Mouse (Mus musculus): Measurements from ENCODE around the gene Iqsec3. TPM values are rescaled to one million over a fixed set of nuclear protein-coding genes. Genes with fewer than 3 reads are reported as not detected.

The Iqsec3 gene
- polyA plus RNA-seq, 1 experiment, result 0.09 TPM

DNA sequence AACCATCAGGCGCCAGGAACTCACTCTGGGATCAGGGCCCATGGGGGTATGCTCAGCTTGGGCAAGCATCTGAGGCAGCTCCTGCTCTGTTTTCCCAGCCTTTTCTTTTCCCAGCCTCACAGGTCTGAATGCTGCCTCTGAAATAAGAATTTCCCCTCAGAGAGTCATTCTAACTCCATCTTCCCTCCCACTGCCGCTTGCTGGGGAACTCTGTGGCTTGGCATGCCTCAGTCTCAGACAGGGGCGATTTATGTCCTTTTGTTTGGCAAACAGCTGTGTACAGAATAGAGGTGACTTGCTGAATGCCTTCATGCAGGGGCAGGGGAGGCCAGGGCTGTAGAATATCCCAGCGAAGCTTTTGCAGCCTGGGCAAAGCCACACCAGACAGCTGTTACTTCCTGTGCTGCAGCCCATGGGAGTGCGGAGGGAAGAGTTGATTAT, 65.9 kb downstream of the Iqsec3 start:
- no peak overlapping the region for H3ac ChIP-seq (ENCODE audit: control insufficient read depth, insufficient read length, low read depth)
- no peaks in the 10 kb centered on the region for H3K36me3 ChIP-seq (ENCODE audit: control insufficient read depth, insufficient read depth)
- no peaks in the 10 kb centered on the region for H3K79me3 ChIP-seq (ENCODE audit: low read depth)
- no peaks in the 10 kb centered on the region for H3K27me3 ChIP-seq (ENCODE audit: control insufficient read depth, insufficient read depth, insufficient read length)
- TF ChIP-seq USF1 (IDR thresholded peaks at IDR 0.05; ENCODE audit: low read depth) (no peak), MYOG (IDR thresholded peaks at IDR 0.05; ENCODE audit: control insufficient read depth, extremely low read depth, insufficient read length) (no peak), MAX (IDR thresholded peaks at IDR 0.05) (no peak), FOSL1 (IDR thresholded peaks at IDR 0.05; ENCODE audit: insufficient read depth, low read length, poor library complexity, severe bottlenecking) (no peak), MYOD1 (IDR thresholded peaks at IDR 0.05; ENCODE audit: control insufficient read depth, insufficient read length, low read depth) (no peak), CTCF (IDR thresholded peaks at IDR 0.05; ENCODE audit: control insufficient read depth, insufficient read depth, insufficient read length) (no peak), CEBPB (IDR thresholded peaks at IDR 0.05; ENCODE audit: low read depth) (no peak)
- no peaks in the 10 kb centered on the region for H3K79me2 ChIP-seq (ENCODE audit: control insufficient read depth, insufficient read depth)
- no peak overlapping the region for H3K4me3 ChIP-seq (ENCODE audit: insufficient read depth, poor library complexity, severe bottlenecking)

DNA sequence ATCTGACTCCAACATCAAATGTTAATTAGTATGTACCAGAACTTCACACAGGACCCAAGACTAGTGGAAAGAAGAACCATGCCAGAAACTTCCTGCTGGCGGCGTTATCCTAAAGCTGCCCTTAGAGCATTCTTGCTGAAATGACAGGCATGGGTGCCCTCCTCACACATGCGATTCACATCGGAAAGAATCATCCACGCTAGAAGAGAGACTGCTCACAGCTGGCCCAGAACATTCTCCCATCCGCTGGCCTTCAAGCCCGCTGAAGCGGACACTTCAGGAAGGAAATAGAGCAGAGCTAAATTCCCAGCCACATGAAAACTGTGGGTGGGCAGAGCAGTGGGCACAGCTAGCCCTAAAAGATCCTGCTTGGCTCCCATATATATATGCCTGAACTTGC, 68.2 kb downstream of the Iqsec3 start:
- Histone ChIP-seq H3K4me3 (ENCODE audit: insufficient read depth, poor library complexity, severe bottlenecking) (no peak overlapping the region), H3K79me2 (ENCODE audit: control insufficient read depth, insufficient read depth) (no peaks in the 10 kb centered on the region), H3K79me3 (ENCODE audit: low read depth) (no peaks in the 10 kb centered on the region), H3K36me3 (ENCODE audit: control insufficient read depth, insufficient read depth) (no peaks in the 10 kb centered on the region), H3K27me3 (ENCODE audit: control insufficient read depth, insufficient read depth, insufficient read length) (no peaks in the 10 kb centered on the region), H3ac (ENCODE audit: control insufficient read depth, insufficient read length, low read depth) (no peak overlapping the region)
- no peak for TF ChIP-seq CEBPB (IDR thresholded peaks at IDR 0.05; ENCODE audit: low read depth)
- no peak for TF ChIP-seq MYOG (IDR thresholded peaks at IDR 0.05; ENCODE audit: control insufficient read depth, extremely low read depth, insufficient read length)
- TF ChIP-seq USF1 (IDR thresholded peaks at IDR 0.05; ENCODE audit: low read depth), result no peak
- TF ChIP-seq CTCF (IDR thresholded peaks at IDR 0.05; ENCODE audit: control insufficient read depth, insufficient read depth, insufficient read length), result no peak
- TF ChIP-seq MYOD1 (IDR thresholded peaks at IDR 0.05; ENCODE audit: control insufficient read depth, insufficient read length, low read depth), result no peak
- TF ChIP-seq FOSL1 (IDR thresholded peaks at IDR 0.05; ENCODE audit: insufficient read depth, low read length, poor library complexity, severe bottlenecking), result no peak
- no peak for TF ChIP-seq MAX (IDR thresholded peaks at IDR 0.05)

DNA sequence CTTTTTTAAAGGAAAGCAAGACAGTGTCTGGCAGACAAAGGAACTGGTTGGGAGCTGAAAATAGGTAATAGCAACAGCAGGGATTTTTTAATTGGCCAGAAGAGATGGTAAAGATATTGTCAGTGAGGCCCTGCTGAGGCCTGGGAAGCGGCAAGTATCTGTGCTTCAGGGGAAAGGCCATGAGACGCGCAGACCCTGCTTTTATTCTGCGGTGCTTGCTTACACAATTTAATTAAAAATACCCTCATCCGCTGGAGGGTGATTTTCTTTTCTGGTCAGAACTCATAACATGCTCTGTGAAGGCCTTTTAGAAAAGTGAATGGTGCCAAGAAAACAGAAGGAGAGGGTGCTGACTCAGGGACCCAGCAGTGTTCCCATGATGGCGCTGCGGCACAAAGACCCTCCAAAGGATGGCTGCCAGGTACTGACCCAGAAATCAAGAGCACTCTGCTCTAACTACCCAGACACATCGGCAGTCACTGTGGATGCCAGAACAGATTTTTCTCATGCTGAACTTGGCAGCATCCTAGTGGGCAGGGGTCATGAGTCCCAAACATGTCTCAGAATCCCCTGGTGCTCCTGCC, 70.7 kb downstream of the Iqsec3 start:
- no peak overlapping the region for H3K4me3 ChIP-seq (ENCODE audit: insufficient read depth, poor library complexity, severe bottlenecking)
- no peaks in the 10 kb centered on the region for H3K79me2 ChIP-seq (ENCODE audit: control insufficient read depth, insufficient read depth)
- H3K36me3 ChIP-seq (ENCODE audit: control insufficient read depth, insufficient read depth), result no peaks in the 10 kb centered on the region
- H3K79me3 ChIP-seq (ENCODE audit: low read depth), result no peaks in the 10 kb centered on the region
- no peaks in the 10 kb centered on the region for H3K27me3 ChIP-seq (ENCODE audit: control insufficient read depth, insufficient read depth, insufficient read length)
- no peak overlapping the region for H3ac ChIP-seq (ENCODE audit: control insufficient read depth, insufficient read length, low read depth)
- TF ChIP-seq MYOD1 (IDR thresholded peaks at IDR 0.05; ENCODE audit: control insufficient read depth, insufficient read length, low read depth) (no peak), FOSL1 (IDR thresholded peaks at IDR 0.05; ENCODE audit: insufficient read depth, low read length, poor library complexity, severe bottlenecking) (no peak), MYOG (IDR thresholded peaks at IDR 0.05; ENCODE audit: control insufficient read depth, extremely low read depth, insufficient read length) (no peak), USF1 (IDR thresholded peaks at IDR 0.05; ENCODE audit: low read depth) (no peak), CTCF (IDR thresholded peaks at IDR 0.05; ENCODE audit: control insufficient read depth, insufficient read depth, insufficient read length) (no peak), MAX (IDR thresholded peaks at IDR 0.05) (no peak), CEBPB (IDR thresholded peaks at IDR 0.05; ENCODE audit: low read depth) (no peak)

DNA sequence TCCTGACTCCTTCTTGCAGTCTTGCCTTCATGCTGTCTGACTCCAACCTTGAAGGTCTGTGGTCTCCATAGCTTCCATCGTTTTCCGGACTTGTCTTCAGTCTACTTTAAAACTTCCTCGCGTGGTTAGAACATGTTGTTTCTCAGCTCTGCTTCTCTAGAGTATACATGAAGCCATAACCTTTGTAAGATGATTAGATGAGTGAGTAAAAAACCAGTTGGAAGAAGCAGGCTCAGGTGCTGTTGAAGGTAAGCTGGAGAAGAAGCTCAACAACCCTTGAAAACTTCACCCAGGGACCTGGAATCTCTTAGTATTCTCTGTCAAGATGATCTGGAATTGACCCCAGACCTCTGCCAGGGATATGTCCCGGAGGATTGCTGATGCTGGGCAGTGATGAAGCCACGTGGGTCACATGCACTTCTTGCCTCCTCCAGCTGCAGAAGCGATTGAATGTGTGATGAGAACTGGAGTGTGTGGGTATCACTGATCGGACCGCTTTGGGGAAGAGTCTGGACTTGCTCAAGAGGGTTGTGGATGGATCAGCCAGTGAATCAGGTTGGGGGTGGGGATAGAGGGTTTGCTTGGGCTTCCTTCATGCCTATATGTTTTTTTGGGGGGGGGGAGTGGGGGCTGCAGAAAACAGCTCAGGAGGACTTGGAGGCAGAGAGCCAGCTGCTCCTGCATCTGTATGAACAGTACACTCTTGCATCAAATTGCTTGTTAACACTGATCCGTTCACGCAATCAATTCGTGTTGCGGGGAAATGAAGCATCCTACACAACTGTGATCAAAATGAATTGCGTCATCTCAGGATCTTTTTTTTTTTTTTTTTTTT, 71.4 kb downstream of the Iqsec3 start:
- TF ChIP-seq CTCF (IDR thresholded peaks at IDR 0.05; ENCODE audit: control insufficient read depth, insufficient read depth, insufficient read length) (no peak), MAX (IDR thresholded peaks at IDR 0.05) (no peak), MYOG (IDR thresholded peaks at IDR 0.05; ENCODE audit: control insufficient read depth, extremely low read depth, insufficient read length) (no peak), MYOD1 (IDR thresholded peaks at IDR 0.05; ENCODE audit: control insufficient read depth, insufficient read length, low read depth) (no peak), USF1 (IDR thresholded peaks at IDR 0.05; ENCODE audit: low read depth) (no peak), CEBPB (IDR thresholded peaks at IDR 0.05; ENCODE audit: low read depth) (no peak)
- no peaks in the 10 kb centered on the region for H3K27me3 ChIP-seq (ENCODE audit: control insufficient read depth, insufficient read depth, insufficient read length)
- H3K79me3 ChIP-seq (ENCODE audit: low read depth), result no peaks in the 10 kb centered on the region
- no peak overlapping the region for H3K4me3 ChIP-seq (ENCODE audit: insufficient read depth, poor library complexity, severe bottlenecking)
- H3ac ChIP-seq (ENCODE audit: control insufficient read depth, insufficient read length, low read depth), result no peak overlapping the region
- no peaks in the 10 kb centered on the region for H3K79me2 ChIP-seq (ENCODE audit: control insufficient read depth, insufficient read depth)
- no peaks in the 10 kb centered on the region for H3K36me3 ChIP-seq (ENCODE audit: control insufficient read depth, insufficient read depth)

- H3K79me2 ChIP-seq (ENCODE audit: control insufficient read depth, insufficient read depth), result no peaks in the 10 kb centered on the region
- H3K36me3 ChIP-seq (ENCODE audit: control insufficient read depth, insufficient read depth), result no peaks in the 10 kb centered on the region
Observed at GRCm38 (mm10) chr6:121401140-121401539, 72.3 kb downstream of the Iqsec3 start.

More at GRCm38 (mm10) chr6:121401140-121401539, 72.3 kb downstream of the Iqsec3 start:
- Histone ChIP-seq H3ac (ENCODE audit: control insufficient read depth, insufficient read length, low read depth) (no peak overlapping the region), H3K79me3 (ENCODE audit: low read depth) (no peaks in the 10 kb centered on the region), H3K27me3 (ENCODE audit: control insufficient read depth, insufficient read depth, insufficient read length) (no peaks in the 10 kb centered on the region), H3K4me3 (ENCODE audit: insufficient read depth, poor library complexity, severe bottlenecking) (no peak overlapping the region)
- TF ChIP-seq MYOD1 (IDR thresholded peaks at IDR 0.05; ENCODE audit: control insufficient read depth, insufficient read length, low read depth) (no peak), CTCF (IDR thresholded peaks at IDR 0.05; ENCODE audit: control insufficient read depth, insufficient read depth, insufficient read length) (no peak), FOSL1 (IDR thresholded peaks at IDR 0.05; ENCODE audit: insufficient read depth, low read length, poor library complexity, severe bottlenecking) (no peak), MAX (IDR thresholded peaks at IDR 0.05) (no peak), USF1 (IDR thresholded peaks at IDR 0.05; ENCODE audit: low read depth) (no peak), CEBPB (IDR thresholded peaks at IDR 0.05; ENCODE audit: low read depth) (no peak), MYOG (IDR thresholded peaks at IDR 0.05; ENCODE audit: control insufficient read depth, extremely low read depth, insufficient read length) (no peak)

All from C2C12 (cell line).